Comparison of ENCODE assay signal across 9 mouse cellular contexts in the genomic region with DNA sequence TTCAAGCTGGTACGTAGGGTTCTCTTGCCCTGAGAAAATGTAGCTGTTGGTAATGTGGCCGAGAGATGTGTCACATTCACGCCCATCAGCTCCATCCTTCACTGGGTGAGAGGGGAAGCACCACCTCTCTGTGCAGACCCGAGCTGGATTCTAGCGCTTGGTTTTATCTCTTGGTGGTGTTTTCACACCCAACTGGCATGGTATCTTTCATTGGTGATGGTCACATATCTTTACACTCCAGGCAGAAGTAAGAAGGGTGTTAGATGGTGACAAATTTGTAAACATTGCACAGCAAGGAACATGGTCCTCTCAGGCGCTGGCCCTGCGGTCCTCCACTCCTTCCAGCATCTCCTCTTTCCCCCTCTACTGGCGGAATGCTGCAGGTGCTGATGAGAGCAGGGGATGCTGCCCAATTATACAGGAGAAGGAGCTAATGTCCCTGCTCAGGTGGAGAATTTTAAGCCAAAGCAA. TPM values are rescaled to one million over a fixed set of nuclear protein-coding genes. Genes with fewer than 3 reads are reported as not detected.
DNase-seq lines count a peak whose midpoint lies in the region; ATAC-seq and TF ChIP-seq lines count a peak whose summit lies in the region.
"Had no signal": no experiment of that assay in that cellular context is flagged by ENCODE, and none has a peak within 500 bp of the region (broad histone marks: within the 10 kb centered on the region; RNA-seq: fewer than 3 reads in every experiment).

No protein-coding gene starts in this region.

- H3K4me3 ChIP-seq in midbrain, embryonic 11.5 days (ENCODE audit: low read depth, low read length): no peak overlapping the region
- H3K4me3 ChIP-seq in midbrain, embryonic 15.5 days: no peak overlapping the region
- no peak overlapping the region for H3K4me3 ChIP-seq in forebrain, postnatal 0 days (ENCODE audit: low read depth, low read length)
- H3K4me3 ChIP-seq in lung, embryonic 16.5 days (ENCODE audit: low read length): no peak overlapping the region
- no peak overlapping the region for H3K4me3 ChIP-seq in stomach, postnatal 0 days (ENCODE audit: low read depth, low read length)
- H3K4me3 ChIP-seq: hindbrain, embryonic 15.5 days had no signal

- H3K9ac ChIP-seq in midbrain, embryonic 11.5 days (ENCODE audit: low read length): no peak overlapping the region
- no peak overlapping the region for H3K9ac ChIP-seq in midbrain, embryonic 15.5 days
- no peak overlapping the region for H3K9ac ChIP-seq in forebrain, postnatal 0 days
- no peak overlapping the region for H3K9ac ChIP-seq in lung, embryonic 16.5 days (ENCODE audit: low read length)
- no peak overlapping the region for H3K9ac ChIP-seq in stomach, postnatal 0 days (ENCODE audit: low read length)
- H3K9ac ChIP-seq: hindbrain, embryonic 15.5 days had no signal

- no peak overlapping the region for H3K27ac ChIP-seq in midbrain, embryonic 11.5 days (ENCODE audit: low read depth, low read length)
- no peak overlapping the region for H3K27ac ChIP-seq in midbrain, embryonic 15.5 days
- H3K27ac ChIP-seq in forebrain, postnatal 0 days (ENCODE audit: low read depth, low read length): no peak overlapping the region
- H3K27ac ChIP-seq in lung, embryonic 16.5 days (ENCODE audit: low read length): peak overlapping the region; percentile 64
- H3K27ac ChIP-seq in stomach, postnatal 0 days (replicated peaks): no peak overlapping the region
- H3K27ac ChIP-seq: hindbrain, embryonic 15.5 days had no signal

- no peak for TF ChIP-seq EP300 in stomach, postnatal 0 days (optimal IDR thresholded peaks at IDR 0.05)

- H3K9me3 ChIP-seq in midbrain, embryonic 11.5 days (ENCODE audit: control insufficient read depth, low read length): no peaks in the 10 kb centered on the region
- no peaks in the 10 kb centered on the region for H3K9me3 ChIP-seq in midbrain, embryonic 15.5 days
- no peaks in the 10 kb centered on the region for H3K9me3 ChIP-seq in forebrain, postnatal 0 days (ENCODE audit: low read length)
- H3K9me3 ChIP-seq in lung, embryonic 16.5 days (ENCODE audit: control insufficient read depth, low read length): no peaks in the 10 kb centered on the region
- H3K9me3 ChIP-seq in stomach, postnatal 0 days (ENCODE audit: control insufficient read depth, low read length): no peaks in the 10 kb centered on the region
- H3K9me3 ChIP-seq: hindbrain, embryonic 15.5 days had no signal

- no peaks in the 10 kb centered on the region for H3K4me1 ChIP-seq in midbrain, embryonic 11.5 days (ENCODE audit: control insufficient read depth, insufficient read depth, low read length)
- peaks cover 13% of the 10 kb centered on the region for H3K4me1 ChIP-seq in midbrain, embryonic 15.5 days
- H3K4me1 ChIP-seq in forebrain, postnatal 0 days (ENCODE audit: insufficient read depth): peaks cover 5% of the 10 kb centered on the region; the same call in 1 of the 2 replicates
- peaks cover 28% of the 10 kb centered on the region for H3K4me1 ChIP-seq in lung, embryonic 16.5 days (replicated peaks; ENCODE audit: control insufficient read depth, insufficient read depth, low read length)
- H3K4me1 ChIP-seq in stomach, postnatal 0 days (replicated peaks; ENCODE audit: control insufficient read depth, insufficient read depth): no peaks in the 10 kb centered on the region

- peak; percentile 63 for TF ChIP-seq CTCF in forebrain, postnatal 0 days (IDR thresholded peaks at IDR 0.05; ENCODE audit: low read depth)
- TF ChIP-seq CTCF in stomach, postnatal 0 days (IDR thresholded peaks at IDR 0.05; ENCODE audit: low read depth): peak; percentile 72

- DNase-seq in adrenal gland, postnatal 14 days: peak; percentile 43
- DNase-seq in adrenal gland, postnatal 4 days (ENCODE audit: low spot score in 2 of 2): no peak
- DNase-seq in midbrain, embryonic 11.5 days (ENCODE audit: low spot score, missing footprints): peak; percentile 90
- DNase-seq in forebrain, postnatal 0 days: no peak
- DNase-seq in stomach, postnatal 0 days (ENCODE audit: low spot score): no peak
- no peak for DNase-seq in layer of hippocampus, postnatal 14 days (ENCODE audit: low spot score in 2 of 2)

- H3K27me3 ChIP-seq in midbrain, embryonic 11.5 days (ENCODE audit: control insufficient read depth, insufficient read depth, low read length): no peaks in the 10 kb centered on the region
- no peaks in the 10 kb centered on the region for H3K27me3 ChIP-seq in midbrain, embryonic 15.5 days (replicated peaks)
- H3K27me3 ChIP-seq in forebrain, postnatal 0 days (ENCODE audit: insufficient read depth, low read length): no peaks in the 10 kb centered on the region
- H3K27me3 ChIP-seq in lung, embryonic 16.5 days (ENCODE audit: control insufficient read depth, insufficient read depth, low read depth, low read length): no peaks in the 10 kb centered on the region
- H3K27me3 ChIP-seq in stomach, postnatal 0 days (ENCODE audit: control insufficient read depth, insufficient read depth, low read length): no peaks in the 10 kb centered on the region
- H3K27me3 ChIP-seq: hindbrain, embryonic 15.5 days had no signal

- no peak overlapping the region for H3K4me2 ChIP-seq in midbrain, embryonic 11.5 days
- no peak overlapping the region for H3K4me2 ChIP-seq in midbrain, embryonic 15.5 days
- no peak overlapping the region for H3K4me2 ChIP-seq in forebrain, postnatal 0 days (ENCODE audit: low read depth)
- no peak overlapping the region for H3K4me2 ChIP-seq in lung, embryonic 16.5 days (ENCODE audit: low read depth, low read length)
- no peak overlapping the region for H3K4me2 ChIP-seq in stomach, postnatal 0 days (replicated peaks; ENCODE audit: low read depth)
- H3K4me2 ChIP-seq: hindbrain, embryonic 15.5 days had no signal

- H3K36me3 ChIP-seq in midbrain, embryonic 11.5 days (ENCODE audit: control insufficient read depth, insufficient read depth, low read length): peaks cover 6% of the 10 kb centered on the region; the same call in 1 of the 2 replicates
- peaks cover 6% of the 10 kb centered on the region; the same call in 1 of the 2 replicates for H3K36me3 ChIP-seq in midbrain, embryonic 15.5 days (replicated peaks)
- H3K36me3 ChIP-seq in forebrain, postnatal 0 days (ENCODE audit: insufficient read depth): peaks cover 2% of the 10 kb centered on the region; the same call in 1 of the 2 replicates
- H3K36me3 ChIP-seq in lung, embryonic 16.5 days (ENCODE audit: control insufficient read depth, insufficient read depth, low read length): no peaks in the 10 kb centered on the region; the same call in 1 of the 2 replicates
- H3K36me3 ChIP-seq in stomach, postnatal 0 days (ENCODE audit: control insufficient read depth, insufficient read depth, low read length): no peaks in the 10 kb centered on the region

- 69% methylated on average over 8 of the region's 8 CpGs for WGBS in midbrain, embryonic 11.5 days
- WGBS in midbrain, embryonic 15.5 days: 73% methylated on average over 8 of the region's 8 CpGs
- WGBS in forebrain, postnatal 0 days: 66% methylated on average over 8 of the region's 8 CpGs
- 45% methylated on average over 8 of the region's 8 CpGs for WGBS in lung, embryonic 16.5 days
- WGBS in stomach, postnatal 0 days: 66% methylated on average over 8 of the region's 8 CpGs

- no peak for ATAC-seq in midbrain, embryonic 11.5 days (ENCODE audit: low FRiP score)
- no peak for ATAC-seq in midbrain, embryonic 15.5 days (replicated peaks)
- ATAC-seq in forebrain, postnatal 0 days: peak; percentile 54
- ATAC-seq in lung, embryonic 16.5 days (ENCODE audit: low read depth): no peak
- 0 out of 2 replicates have a peak, but pooled peaks have one; percentile 21 for ATAC-seq in stomach, postnatal 0 days (ENCODE audit: low FRiP score, low TSS enrichment)

RNA-seq across cellular contexts. Expression of a gene that starts 44.7 kb away (rescaled TPM):
- 49.5 and 49.6 TPM in 2 replicates for total RNA-seq in adrenal gland, postnatal 14 days (2021)
- 10 to 100 TPM; 51.6 to 82.9 TPM for total RNA-seq in adrenal gland, postnatal 4 days (2021)
- polyA plus RNA-seq in midbrain, embryonic 11.5 days (2014; fragmentation: Nextera tagmentation; extraction: Ambion mirVana): 10.8 and 13.2 TPM in 2 replicates
- polyA plus RNA-seq in midbrain, embryonic 15.5 days (2015; fragmentation: Nextera tagmentation; extraction: Ambion mirVana): 12.0 and 12.3 TPM in 2 replicates
- 14.9 and 18.7 TPM in 2 replicates for total RNA-seq in forebrain, postnatal 0 days (2014; rRNA removed)
- 7.2 and 8.9 TPM in 2 replicates for polyA plus RNA-seq in forebrain, postnatal 0 days (2015; fragmentation: Nextera tagmentation; extraction: Ambion mirVana)
- 35.0 and 37.4 TPM in 2 replicates for polyA plus RNA-seq in lung, embryonic 16.5 days (2015; fragmentation: Nextera tagmentation; extraction: Ambion mirVana)
- 6.6 and 6.7 TPM in 2 replicates for polyA plus RNA-seq in stomach, postnatal 0 days (2015; fragmentation: Nextera tagmentation; extraction: Ambion mirVana)
- total RNA-seq in layer of hippocampus, postnatal 14 days (2021): 10 to 100 TPM; 16.4 to 18.9 TPM

Comparison
In these comparisons a context has a peak if more than half of its experiments do, and no peak if none do; other contexts are left out.
1. DNase-seq: peak in adrenal gland, postnatal 14 days (single experiment) and midbrain, embryonic 11.5 days (single experiment); none in adrenal gland, postnatal 4 days (0 of 2), forebrain, postnatal 0 days (single experiment), stomach, postnatal 0 days (single experiment) and layer of hippocampus, postnatal 14 days (0 of 2).
2. ATAC-seq: peak in forebrain, postnatal 0 days (single experiment) and stomach, postnatal 0 days (single experiment); none in midbrain, embryonic 11.5 days (single experiment), midbrain, embryonic 15.5 days (single experiment) and lung, embryonic 16.5 days (single experiment).